Comparison of ENCODE assay signal across 10 mouse cellular contexts in genomic region chr12:5274519-5274944, GRCm38 (mm10).
DNase-seq lines count a peak whose midpoint lies in the region; ATAC-seq and TF ChIP-seq lines count a peak whose summit lies in the region.
"Had no signal": no experiment of that assay in that cellular context is flagged by ENCODE, and none has a peak within 500 bp of the region (broad histone marks: within the 10 kb centered on the region; RNA-seq: fewer than 3 reads in every experiment).

No protein-coding gene starts in this region.

- H3K9ac ChIP-seq in kidney, embryonic 14.5 days (ENCODE audit: low read depth, low read length) = no peak overlapping the region
- no peak overlapping the region for H3K9ac ChIP-seq in forebrain, postnatal 0 days
- no peak overlapping the region for H3K9ac ChIP-seq in midbrain, embryonic 12.5 days (replicated peaks)
- H3K9ac ChIP-seq: heart, embryonic 15.5 days had no signal

- no peak overlapping the region for H3K4me2 ChIP-seq in kidney, embryonic 14.5 days (replicated peaks; ENCODE audit: low read depth, low read length)
- H3K4me2 ChIP-seq in forebrain, postnatal 0 days (ENCODE audit: low read depth) = 0 out of 2 replicates have a peak overlapping the region, but pooled peaks have one; percentile 15
- H3K4me2 ChIP-seq in midbrain, embryonic 12.5 days (replicated peaks) = no peak overlapping the region
- H3K4me2 ChIP-seq: heart, embryonic 15.5 days had no signal

- peaks cover 3% of the 10 kb centered on the region; the same call in 1 of the 2 replicates for H3K4me1 ChIP-seq in kidney, embryonic 14.5 days (ENCODE audit: control insufficient read depth, insufficient read depth, low read length)
- H3K4me1 ChIP-seq in cortical plate, adult 2 months (ENCODE audit: control insufficient read depth, insufficient read depth, low read length) = peaks cover 22% of the 10 kb centered on the region
- peaks cover 29% of the 10 kb centered on the region for H3K4me1 ChIP-seq in forebrain, postnatal 0 days (ENCODE audit: insufficient read depth)
- H3K4me1 ChIP-seq in midbrain, embryonic 12.5 days = peaks cover 26% of the 10 kb centered on the region

- H3K4me3 ChIP-seq in kidney, embryonic 14.5 days (ENCODE audit: low read length) = no peak overlapping the region
- no peak overlapping the region for H3K4me3 ChIP-seq in cortical plate, adult 2 months (ENCODE audit: insufficient read depth, low read length)
- H3K4me3 ChIP-seq in forebrain, postnatal 0 days (ENCODE audit: low read depth, low read length) = no peak overlapping the region
- H3K4me3 ChIP-seq in midbrain, embryonic 12.5 days = no peak overlapping the region
- H3K4me3 ChIP-seq: heart, embryonic 15.5 days had no signal

- TF ChIP-seq POLR2A in cortical plate, adult 2 months (IDR thresholded peaks at IDR 0.05; ENCODE audit: extremely low read depth, insufficient read depth, low read length) = no peak

- no peak for TF ChIP-seq CTCF in cortical plate, adult 2 months (IDR thresholded peaks at IDR 0.05; ENCODE audit: extremely low read depth, insufficient read depth, low read length)
- no peak; the same call in 1 of the 2 replicates for TF ChIP-seq CTCF in forebrain, postnatal 0 days (IDR thresholded peaks at IDR 0.05; ENCODE audit: low read depth)

- no peaks in the 10 kb centered on the region for H3K36me3 ChIP-seq in kidney, embryonic 14.5 days (ENCODE audit: control insufficient read depth, insufficient read depth, low read length)
- no peaks in the 10 kb centered on the region for H3K36me3 ChIP-seq in forebrain, postnatal 0 days (ENCODE audit: insufficient read depth)
- H3K36me3 ChIP-seq in midbrain, embryonic 12.5 days = no peaks in the 10 kb centered on the region
- H3K36me3 ChIP-seq: heart, embryonic 15.5 days had no signal

- no peaks in the 10 kb centered on the region for H3K27me3 ChIP-seq in kidney, embryonic 14.5 days (ENCODE audit: control insufficient read depth, insufficient read depth, low read length)
- no peaks in the 10 kb centered on the region for H3K27me3 ChIP-seq in forebrain, postnatal 0 days (ENCODE audit: insufficient read depth, low read length)
- H3K27me3 ChIP-seq in midbrain, embryonic 12.5 days = no peaks in the 10 kb centered on the region
- H3K27me3 ChIP-seq: heart, embryonic 15.5 days had no signal

- DNase-seq in kidney, postnatal 10 days = no peak
- DNase-seq in forebrain, postnatal 0 days = peak; percentile 75
- no peak for DNase-seq in embryo, embryonic 9.5 days (ENCODE audit: extremely low spot score)
- DNase-seq in cerebellum, adult 18-20 months = no peak
- no peak for DNase-seq in spleen, adult 18-20 months

- no peaks in the 10 kb centered on the region for H3K9me3 ChIP-seq in kidney, embryonic 14.5 days (ENCODE audit: control insufficient read depth, low read length)
- H3K9me3 ChIP-seq in forebrain, postnatal 0 days (ENCODE audit: low read length) = no peaks in the 10 kb centered on the region
- no peaks in the 10 kb centered on the region for H3K9me3 ChIP-seq in midbrain, embryonic 12.5 days
- H3K9me3 ChIP-seq: heart, embryonic 15.5 days had no signal

- WGBS in kidney, embryonic 14.5 days = 62% methylated on average over 8 of the region's 8 CpGs
- 33% methylated on average over 8 of the region's 8 CpGs for WGBS in forebrain, postnatal 0 days
- WGBS in midbrain, embryonic 12.5 days = 57% methylated on average over 8 of the region's 8 CpGs

- peak; percentile 32; the same call in 1 of the 2 replicates for ATAC-seq in kidney, embryonic 14.5 days (ENCODE audit: low FRiP score, low TSS enrichment)
- ATAC-seq in forebrain, postnatal 0 days = peak; percentile 67
- ATAC-seq in midbrain, embryonic 12.5 days (ENCODE audit: low FRiP score, low read depth) = peak; percentile 68
- ATAC-seq: CD4-positive, CD25-positive, alpha-beta regulatory T cell, adult 4 months had no signal

- no peak overlapping the region for H3K27ac ChIP-seq in kidney, embryonic 14.5 days (ENCODE audit: low read depth, low read length)
- peak overlapping the region; percentile 13 for H3K27ac ChIP-seq in cortical plate, adult 2 months (ENCODE audit: insufficient read depth, low read length)
- H3K27ac ChIP-seq in forebrain, postnatal 0 days (ENCODE audit: low read depth, low read length) = peak overlapping the region; percentile 82
- H3K27ac ChIP-seq in midbrain, embryonic 12.5 days (replicated peaks) = peak overlapping the region; percentile 46
- H3K27ac ChIP-seq: heart, embryonic 15.5 days had no signal
